Mouse (Mus musculus): Measurements from ENCODE around the gene Haus7.

- TF ChIP-seq POLR2A (IDR thresholded peaks at IDR 0.05; ENCODE audit: borderline replicate concordance, extremely low read depth, low read depth, low read length) (no peak), CTCF (IDR thresholded peaks at IDR 0.05; ENCODE audit: insufficient read depth, low read length) (no peak)
These were observed 23.6 kb downstream of the Haus7 start, which contains the start of gene Trex2 for GRCm38 (mm10) chrX:73435252-73435651.

Measured in lung, adult 2 months (tissue).